Mouse (Mus musculus) small intestine, adult 2 months (tissue): ENCODE measurements around the gene Zswim1.

Source experiments
- CTCF ChIP-seq: fragments of 200-500 bp; IDR thresholded peaks from 2 replicates; pipeline ENCODE4 v1.5.1; 2012; ENCODE audit warnings: low read depth, mild to moderate bottlenecking, control low read depth, inconsistent platforms, low read length, moderate library complexity, mixed read lengths; ENCODE audit not compliant: insufficient replicate concordance, insufficient read length; ENCODE audit errors: extremely low read depth
- POLR2A ChIP-seq: fragments of 200-500 bp; IDR thresholded peaks from 2 replicates; pipeline ENCODE4 v1.6.1; 2012; ENCODE audit warnings: low read depth, mild to moderate bottlenecking, control low read depth, inconsistent platforms, low read length, moderate library complexity

GRCm38 (mm10) chr2:164817703-164818102 is 4.8 kb upstream of the Zswim1 start:
- TF ChIP-seq POLR2A: no peak
- no peak for TF ChIP-seq CTCF
